21 mouse cellular contexts compared by ENCODE assay signal in the genomic region with DNA sequence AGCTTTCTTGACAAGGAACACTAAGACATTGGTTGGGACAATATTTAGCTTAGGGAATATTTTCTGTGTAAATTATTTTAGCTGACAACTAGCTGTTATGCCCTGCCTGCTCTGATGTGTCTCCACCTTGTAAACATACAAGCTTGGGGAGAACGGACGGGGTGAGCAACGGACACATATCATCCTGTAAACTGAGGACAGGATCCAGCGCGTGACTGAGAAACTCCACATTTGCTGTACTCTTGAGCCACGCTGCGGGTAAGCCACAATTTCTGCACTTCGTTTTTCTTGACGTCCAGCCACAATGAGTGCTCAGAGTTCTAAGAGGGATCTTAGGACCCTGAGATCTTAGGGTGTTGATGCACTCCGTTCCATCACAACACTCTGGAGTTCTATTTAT. TPM values are rescaled to one million over a fixed set of nuclear protein-coding genes. Genes with fewer than 3 reads are reported as not detected.
DNase-seq lines count a peak whose midpoint lies in the region; ATAC-seq and TF ChIP-seq lines count a peak whose summit lies in the region.
"Had no signal": no experiment of that assay in that cellular context is flagged by ENCODE, and none has a peak within 500 bp of the region (broad histone marks: within the 10 kb centered on the region; RNA-seq: fewer than 3 reads in every experiment).

No protein-coding gene starts in this region.

- no peaks in the 10 kb centered on the region for H3K36me3 ChIP-seq in lung, embryonic 15.5 days
- H3K36me3 ChIP-seq: heart, embryonic 10.5 days; heart, embryonic 13.5 days had no signal

- H3K4me1 ChIP-seq in lung, embryonic 15.5 days, result peaks cover 8% of the 10 kb centered on the region; the same call in 1 of the 2 replicates

- H3K27me3 ChIP-seq in lung, embryonic 15.5 days, result no peaks in the 10 kb centered on the region
- H3K27me3 ChIP-seq: heart, embryonic 13.5 days had no signal

- H3K4me3 ChIP-seq in gastrocnemius, adult 2 months, result no peak overlapping the region
- H3K4me3 ChIP-seq in lung, embryonic 15.5 days, result no peak overlapping the region
- H3K4me3 ChIP-seq: heart, embryonic 10.5 days; heart, embryonic 13.5 days had no signal

- ATAC-seq in lung, embryonic 15.5 days (ENCODE audit: borderline replicate concordance, extremely low read depth, low FRiP score, low TSS enrichment), result peak; percentile 77
- ATAC-seq: activated CD4-positive, CD25-positive, alpha-beta regulatory T cell, adult 4 months; forebrain, embryonic 14.5 days; hindbrain, postnatal 0 days; inflammation-experienced regulatory T-cells, adult 6 months had no signal

- 56% methylated on average over 10 of the region's 10 CpGs for WGBS in lung, embryonic 15.5 days

- intact Hi-C loops in gastrocnemius, adult 2 months (cut with DNase I), result no loop called here

- H3K9ac ChIP-seq in lung, embryonic 15.5 days, result no peak overlapping the region
- H3K9ac ChIP-seq: heart, embryonic 13.5 days; hindbrain, embryonic 14.5 days had no signal

- no peak for DNase-seq in gastrocnemius, adult 2 months
- DNase-seq in gastrocnemius, adult 8-10 months (ENCODE audit: low spot score in 2 of 2), result no peak
- DNase-seq in lung, postnatal 25 days (ENCODE audit: low spot score), result no peak
- DNase-seq in lung, postnatal 36 days, result peak; percentile 30
- no peak for DNase-seq in lung, adult 18-20 months
- DNase-seq: adrenal gland, adult 8-10 months; adrenal gland, postnatal 25 days; cerebellum, adult 18-20 months; cerebellum, adult 9-10 months; cerebellum, postnatal 14 days; gastrocnemius, postnatal 14 days; heart, postnatal 14 days; heart, postnatal 4 days had no signal

- H3K9me3 ChIP-seq in lung, embryonic 15.5 days, result no peaks in the 10 kb centered on the region
- H3K9me3 ChIP-seq: heart, embryonic 10.5 days; heart, embryonic 13.5 days had no signal

- no peak for TF ChIP-seq CTCF in gastrocnemius, adult 2 months (IDR thresholded peaks at IDR 0.05)

- no peak overlapping the region for H3K4me2 ChIP-seq in lung, embryonic 15.5 days
- H3K4me2 ChIP-seq: heart, embryonic 13.5 days; hindbrain, embryonic 14.5 days had no signal

- peak overlapping the region; percentile 73; the same call in 1 of the 2 replicates for H3K27ac ChIP-seq in gastrocnemius, adult 2 months
- peak overlapping the region; percentile 47; the same call in 1 of the 2 replicates for H3K27ac ChIP-seq in lung, embryonic 15.5 days
- H3K27ac ChIP-seq: heart, embryonic 10.5 days; heart, embryonic 13.5 days; hindbrain, embryonic 14.5 days; hindbrain, postnatal 0 days had no signal

RNA-seq across cellular contexts. Expression of gene Lnx1, which starts 48.9 kb away (rescaled TPM):
- total RNA-seq in gastrocnemius, adult 2 months (2021), result 1 to 10 TPM; 3.4 to 4.9 TPM
- 1 to 10 TPM; 2.1 to 4.0 (median 3.0) TPM for total RNA-seq in gastrocnemius, adult 8-10 months (2022)
- polyA plus RNA-seq in lung, embryonic 15.5 days (2015; fragmentation: Nextera tagmentation; extraction: Ambion mirVana), result 5.4 and 6.2 TPM in 2 replicates
